Mouse (Mus musculus): ENCODE data around the gene Gar1. TPM values are rescaled to one million over a fixed set of nuclear protein-coding genes. Genes with fewer than 3 reads are reported as not detected.

Gene Gar1
- total RNA-seq, 2 experiments from 2014 or later = 19.7 to 21.7 TPM

GRCm38 (mm10) chr3:129820847-129821246 is 10.3 kb downstream of the Gar1 start:
- no peak for DNase-seq (ENCODE audit: low spot score)

DNA sequence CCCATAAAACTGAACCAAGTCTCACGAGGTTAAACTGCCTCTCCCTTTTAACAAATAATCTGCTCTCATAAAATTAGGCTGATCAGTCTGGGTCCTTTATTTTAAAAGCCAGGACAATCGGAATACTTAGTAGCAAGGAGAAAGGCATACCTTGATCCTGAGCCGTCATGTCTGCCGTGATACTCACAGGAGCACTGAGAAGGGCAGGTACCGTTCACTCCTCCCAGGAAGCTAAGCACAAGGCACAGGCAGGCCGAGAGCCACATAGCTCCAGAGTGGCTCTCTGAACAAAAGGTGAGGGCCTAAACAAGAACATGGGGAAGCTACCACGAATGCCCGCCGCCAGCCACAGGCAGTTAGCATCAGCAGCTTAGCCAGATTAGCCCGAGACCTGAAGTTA is 27.4 kb downstream of the Gar1 start, which contains the start of gene Lrit3:
Lrit3 (minus strand) TSS at position 266 of the 400 bp plus-strand sequence.
- no peak for DNase-seq (ENCODE audit: low spot score)

DNA sequence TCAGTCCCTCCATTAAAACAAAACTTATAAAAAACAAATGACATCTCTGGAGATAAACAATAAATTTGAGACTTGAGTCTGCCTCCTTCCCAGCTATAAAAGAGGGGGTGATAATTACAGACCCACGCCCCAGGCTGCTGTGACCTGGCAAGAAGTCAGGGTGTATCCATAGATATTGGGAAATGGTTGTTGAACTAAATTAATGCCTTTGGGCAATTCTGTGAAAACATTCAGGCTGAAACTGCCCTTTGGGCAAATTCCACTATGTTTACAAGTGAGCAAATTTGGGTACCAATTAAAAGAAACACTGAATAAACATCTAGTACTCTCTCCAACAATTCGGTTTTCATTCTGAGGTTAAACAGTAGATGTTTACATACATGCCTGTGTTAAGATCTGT is 32.2 kb downstream of the Gar1 start:
- DNase-seq (ENCODE audit: low spot score) = no peak

DNA sequence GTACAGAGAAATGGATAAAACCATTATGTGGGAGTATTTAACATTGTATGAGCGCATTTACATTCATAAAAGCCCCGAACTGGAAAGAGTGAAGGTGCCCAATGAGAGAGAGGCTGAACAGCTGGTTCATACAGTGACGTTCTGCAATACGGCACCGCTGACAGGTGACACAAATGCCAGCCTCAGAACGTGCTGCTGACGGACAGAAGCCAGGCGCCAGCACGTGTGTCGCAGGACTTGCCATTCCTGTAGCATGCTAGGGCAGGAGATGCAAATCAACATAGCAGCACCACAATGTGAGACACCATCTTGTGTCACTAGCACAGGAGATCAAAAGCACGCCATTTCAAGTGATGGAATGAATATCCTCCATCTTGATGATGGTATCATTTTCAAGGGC is 32.6 kb downstream of the Gar1 start:
- no peak for DNase-seq (ENCODE audit: low spot score)

GRCm38 (mm10) chr3:129797341-129797740 is 33.9 kb downstream of the Gar1 start:
- no peak for DNase-seq (ENCODE audit: low spot score)

GRCm38 (mm10) chr3:129793801-129794200 is 37.4 kb downstream of the Gar1 start:
- no peak for DNase-seq (ENCODE audit: low spot score)

DNA sequence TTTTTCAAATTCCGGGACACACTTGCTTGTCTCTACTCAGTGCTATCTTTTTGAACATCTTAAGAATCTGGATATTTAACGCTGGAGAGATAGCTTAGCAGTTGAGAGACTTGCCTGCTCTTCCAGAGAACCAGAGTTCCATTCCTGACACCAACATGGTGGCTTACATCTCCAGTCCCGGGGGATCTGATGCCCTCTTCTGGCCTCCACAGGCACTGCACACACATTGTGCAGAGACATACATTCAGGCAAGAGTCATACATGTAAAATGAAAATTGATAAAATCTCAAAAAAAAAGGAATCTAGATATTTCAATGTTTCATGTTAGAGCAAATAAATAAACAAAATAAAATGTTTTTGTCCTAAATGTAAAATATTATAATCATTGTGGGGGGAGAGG is 48.5 kb downstream of the Gar1 start:
- no peak for DNase-seq (ENCODE audit: low spot score)

GRCm38 (mm10) chr3:129781435-129781834 is 49.8 kb downstream of the Gar1 start:
- no peak for DNase-seq (ENCODE audit: low spot score)

Other genes starting within 250 kb of the Gar1 start
- gene Egf, start 76.1 kb downstream of the Gar1 start, total RNA-seq (2021) = 10 to 100 TPM; 25.9 to 30.3 TPM
- gene Lrit3, start 27.4 kb downstream of the Gar1 start, total RNA-seq (2021) = not detected
- not detected for gene Rrh, start 8.8 kb downstream of the Gar1 start, total RNA-seq (2021)
- under 1 TPM in 1 of 2 experiments, not detected in 1; 0.38 TPM for gene Cfi, start 4.5 kb upstream of the Gar1 start, total RNA-seq (2021)
- gene Pla2g12a, start 47.2 kb upstream of the Gar1 start, total RNA-seq (2021) = 100 to 1,000 TPM in 1 of 2 experiments, 10 to 100 TPM in 1; 89.5 to 116 TPM
- gene Casp6, start 70.0 kb upstream of the Gar1 start, total RNA-seq (2021) = 1 to 10 TPM; 1.8 to 2.8 TPM
- gene Mcub, start 138.8 kb upstream of the Gar1 start, total RNA-seq (2021) = 1 to 10 TPM; 1.2 to 1.3 TPM
- 10 to 100 TPM; 26.8 to 30.5 TPM for gene Sec24b, start 230.2 kb upstream of the Gar1 start, total RNA-seq (2021)